Mouse (Mus musculus) yolk sac, embryonic 10.5 days (tissue): ENCODE measurements around the gene Pyroxd2.
A peak's percentile ranks its signal among the peaks of the same experiment; 100 is the strongest.

Source experiments
- DNase-seq: peaks from one replicate; pipeline ENCODE4 v3.0.0-alpha.2; 2017; ENCODE audit warnings: low spot score

Pyroxd2 gene

DNA sequence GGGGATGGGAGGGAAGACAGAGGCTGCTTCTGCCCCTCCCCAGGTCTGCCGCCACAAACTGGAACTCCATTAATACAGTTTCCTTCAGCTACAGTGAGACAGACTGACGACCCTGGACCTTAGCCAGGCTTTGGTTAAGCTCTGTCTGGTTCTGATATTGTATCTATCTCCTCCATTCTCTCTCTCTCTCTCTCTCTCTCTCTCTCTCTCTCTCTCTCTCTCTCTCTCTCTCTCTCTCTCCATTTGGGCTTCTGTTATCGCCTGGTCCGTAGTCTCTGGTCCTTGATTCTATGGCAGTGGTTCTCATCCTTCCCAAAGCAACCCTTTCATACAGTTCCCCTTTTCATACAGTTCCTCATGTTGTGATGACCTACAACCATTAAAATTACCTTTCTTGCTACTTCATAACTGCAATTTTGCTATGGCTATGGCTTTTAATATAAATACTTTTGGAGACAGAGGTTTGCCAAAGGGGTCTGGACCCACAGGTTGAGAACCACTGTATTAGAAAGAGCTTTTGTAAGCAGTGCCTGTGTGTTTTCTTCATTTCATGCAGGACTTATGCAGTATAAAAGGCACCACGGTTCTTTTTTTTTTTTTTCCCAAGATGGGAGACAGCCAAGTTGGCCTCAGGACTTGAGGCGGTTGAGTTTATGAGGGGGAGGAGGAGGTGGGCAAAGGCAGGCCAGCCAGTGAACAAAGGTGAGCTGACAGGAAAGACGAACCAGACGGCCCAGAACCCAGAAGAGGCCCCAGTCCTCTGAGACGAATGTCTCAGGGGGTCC lies 7.3 kb downstream of the Pyroxd2 start:
- no peak for DNase-seq

DNA sequence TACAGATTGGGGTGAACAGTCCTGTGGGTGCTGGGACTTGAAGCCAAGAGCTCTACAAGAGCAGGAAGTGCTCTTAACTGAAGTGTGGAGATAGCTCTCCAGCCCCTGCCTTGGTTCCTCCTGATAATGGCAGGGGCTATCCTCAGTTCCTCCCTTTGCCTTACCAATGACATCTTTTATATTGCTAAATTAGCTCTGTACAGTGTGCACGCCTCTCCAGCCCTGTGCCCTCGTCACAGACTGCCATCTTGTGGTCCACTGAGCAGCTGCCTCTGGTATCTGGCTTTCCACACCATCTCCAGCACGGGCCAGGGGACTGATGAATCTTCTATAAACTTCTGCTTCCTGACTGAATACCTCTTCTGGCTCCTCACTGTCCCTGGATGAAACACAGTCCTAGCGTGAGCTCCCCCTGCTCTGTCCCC lies 8.4 kb downstream of the Pyroxd2 start:
- DNase-seq, result peak; percentile 54

DNA sequence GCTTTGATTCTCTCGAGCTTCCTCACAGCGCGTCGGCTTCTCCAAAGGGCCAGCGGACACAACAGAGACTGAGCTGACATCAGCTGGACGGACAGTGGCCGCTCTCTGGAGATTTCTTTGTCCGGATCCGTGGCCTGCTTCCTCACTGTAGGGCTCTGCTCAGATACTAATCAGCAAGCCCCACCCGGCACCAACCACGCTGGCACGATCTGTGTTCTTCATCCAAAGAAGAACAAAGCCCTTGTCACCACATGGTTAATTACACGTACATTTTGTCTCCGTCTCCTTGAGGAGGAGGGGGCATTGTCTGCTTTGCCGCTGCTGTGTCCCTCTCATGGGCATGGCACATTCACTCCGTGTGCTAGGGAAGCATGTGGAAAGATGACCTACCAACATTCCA lies 9.3 kb downstream of the Pyroxd2 start:
- DNase-seq, result no peak

DNA sequence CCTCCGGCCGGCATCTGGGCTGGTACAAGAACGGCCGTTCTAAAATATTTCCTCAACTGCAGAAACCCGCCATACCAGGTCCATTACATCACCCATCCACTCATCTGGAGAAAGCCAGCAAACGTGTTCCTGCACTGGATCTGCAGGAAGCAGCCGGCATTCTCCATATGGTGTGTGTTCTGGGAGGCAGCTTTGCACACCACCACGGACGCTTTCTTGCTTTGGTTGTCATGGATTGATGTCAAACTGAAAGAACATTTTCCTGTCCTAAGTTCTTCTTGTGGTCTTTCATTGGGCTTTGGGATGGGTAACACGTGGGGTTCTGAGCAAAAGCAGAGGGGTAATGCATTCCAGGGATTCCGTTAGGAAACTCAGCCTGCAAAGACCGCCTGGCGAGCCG lies 10.7 kb downstream of the Pyroxd2 start:
- DNase-seq, result no peak

DNA sequence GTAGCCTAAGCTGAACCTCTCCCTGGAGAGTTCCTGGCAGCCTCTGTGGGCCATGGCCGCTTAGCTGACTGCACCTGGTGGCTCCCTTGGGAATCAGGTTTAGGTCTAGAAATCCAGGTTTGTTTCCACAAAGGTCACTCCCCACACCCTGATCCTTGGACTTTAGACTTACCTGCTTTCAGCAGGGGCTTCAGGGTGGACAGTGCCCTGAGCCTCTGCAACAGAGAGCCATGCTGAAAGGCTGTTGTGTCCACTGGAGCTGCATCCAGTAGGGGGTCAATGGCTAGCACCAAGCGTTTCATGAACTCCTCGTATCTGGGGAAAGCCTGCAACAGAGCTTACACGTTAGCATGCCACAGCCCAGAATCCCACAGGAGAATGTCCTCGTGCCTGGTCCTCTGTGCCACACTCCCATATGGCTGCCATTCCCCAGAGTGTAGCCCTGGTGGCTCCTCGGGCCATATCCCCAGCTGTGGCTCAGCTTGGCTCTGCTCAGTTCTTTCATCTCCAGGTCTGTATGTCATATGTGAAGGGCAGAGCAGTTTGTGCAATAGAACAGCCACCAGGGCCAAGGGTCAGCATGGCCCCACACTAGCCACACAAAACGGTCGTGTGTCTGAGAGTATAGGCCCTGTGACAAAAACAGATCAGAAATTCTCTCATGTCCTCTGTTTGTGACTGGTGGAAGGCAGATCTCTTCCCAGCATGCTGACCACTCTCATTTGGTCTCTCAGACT lies 12.2 kb downstream of the Pyroxd2 start:
- no peak for DNase-seq

DNA sequence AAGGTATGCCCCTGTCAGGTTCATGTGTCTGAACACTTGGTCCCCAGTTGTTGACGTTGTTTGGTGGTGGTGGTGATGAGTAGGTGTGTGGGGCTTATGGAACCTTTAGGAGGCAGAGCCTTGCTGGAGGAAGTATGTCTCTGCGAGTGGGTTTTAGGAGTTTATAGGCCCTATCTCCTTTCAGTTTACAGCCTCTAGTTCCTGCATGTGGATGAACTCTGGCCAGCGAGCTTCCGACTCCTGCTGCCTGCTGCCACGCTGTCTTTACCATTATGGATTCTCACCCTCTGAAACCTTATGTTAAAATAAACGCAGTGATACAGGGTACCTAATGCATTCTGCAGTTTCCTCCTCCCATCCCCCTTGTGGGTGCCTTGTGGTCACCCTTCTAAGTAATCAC lies 12.8 kb downstream of the Pyroxd2 start:
- DNase-seq, result no peak

DNA sequence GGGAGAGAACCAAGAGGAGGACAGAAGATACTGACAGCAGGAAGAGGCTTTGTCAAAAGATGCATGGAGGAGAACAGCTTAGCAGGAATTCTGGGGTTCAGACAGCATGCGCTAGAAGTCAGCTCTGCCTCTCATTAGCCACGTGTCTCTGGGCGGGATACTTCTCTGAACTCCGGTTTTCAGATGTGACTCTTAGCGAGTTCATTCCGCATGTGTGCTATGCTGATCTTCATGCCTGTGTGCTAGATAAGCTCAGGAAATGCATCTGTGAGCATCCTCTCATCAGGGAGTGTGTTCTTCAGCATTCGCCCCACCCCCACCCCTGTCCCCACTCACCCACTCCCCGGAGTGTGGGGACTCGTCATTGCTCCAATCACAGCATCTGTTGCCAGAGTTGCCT lies 14.8 kb downstream of the Pyroxd2 start:
- DNase-seq, result no peak

DNA sequence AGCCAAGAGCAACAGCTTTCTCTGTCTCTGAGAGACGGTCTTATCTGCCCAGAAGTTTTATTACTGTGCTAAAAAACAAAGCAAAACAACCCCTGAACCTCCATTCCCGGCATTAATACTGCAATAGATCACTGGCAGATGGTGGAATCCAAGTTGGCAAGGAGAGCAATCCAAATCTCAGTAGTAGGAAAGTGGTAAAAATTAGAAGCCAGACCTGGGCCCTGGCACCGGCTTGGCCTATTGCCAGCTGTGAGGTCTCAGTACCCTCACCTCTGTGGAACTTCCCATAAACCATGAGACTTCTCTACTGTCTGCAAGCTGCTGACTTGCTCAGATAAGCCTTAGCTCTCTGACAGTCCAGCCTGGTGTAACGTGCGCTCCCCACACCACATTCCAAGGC lies 17.6 kb downstream of the Pyroxd2 start:
- DNase-seq, result no peak

DNA sequence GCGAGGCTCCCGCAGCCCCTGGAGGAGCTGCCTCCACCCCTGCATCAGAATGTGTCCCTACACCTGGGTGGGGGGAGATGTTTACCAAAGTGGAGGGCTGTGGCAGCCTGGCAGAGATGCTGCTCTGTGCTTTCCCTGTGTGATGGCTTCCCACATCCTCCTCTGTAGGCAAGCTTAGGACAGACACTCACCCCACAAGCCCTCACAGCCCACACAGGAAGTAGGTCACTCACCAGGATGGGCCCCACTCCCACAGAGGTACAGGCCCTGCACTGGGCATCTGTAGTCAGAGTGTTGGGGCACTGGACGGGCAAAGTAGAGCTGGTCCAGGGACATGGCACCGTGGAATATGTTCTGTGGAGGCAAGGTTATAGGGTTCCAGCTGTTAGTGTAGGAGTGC lies 25.2 kb downstream of the Pyroxd2 start:
- no peak for DNase-seq

DNA sequence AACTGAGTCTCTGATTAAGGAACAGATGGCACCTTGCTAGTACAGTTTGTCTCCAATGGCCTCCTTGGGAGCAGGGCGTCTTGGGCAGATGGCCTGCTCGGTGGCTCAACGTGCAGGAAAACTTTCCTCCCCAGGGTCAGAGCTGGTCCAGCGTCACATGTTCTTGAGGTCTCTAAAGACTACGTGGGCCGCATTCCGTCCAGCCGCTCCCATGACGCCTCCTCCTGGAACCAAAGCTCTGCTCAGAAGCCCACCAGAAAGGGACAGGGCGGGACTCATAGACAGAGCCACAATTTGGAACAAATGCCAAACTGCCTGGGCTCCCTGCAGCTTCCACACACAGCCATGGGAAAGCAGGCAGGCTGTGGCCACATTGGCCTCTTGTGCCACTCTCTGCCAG lies 25.8 kb downstream of the Pyroxd2 start:
- DNase-seq, result no peak

DNA sequence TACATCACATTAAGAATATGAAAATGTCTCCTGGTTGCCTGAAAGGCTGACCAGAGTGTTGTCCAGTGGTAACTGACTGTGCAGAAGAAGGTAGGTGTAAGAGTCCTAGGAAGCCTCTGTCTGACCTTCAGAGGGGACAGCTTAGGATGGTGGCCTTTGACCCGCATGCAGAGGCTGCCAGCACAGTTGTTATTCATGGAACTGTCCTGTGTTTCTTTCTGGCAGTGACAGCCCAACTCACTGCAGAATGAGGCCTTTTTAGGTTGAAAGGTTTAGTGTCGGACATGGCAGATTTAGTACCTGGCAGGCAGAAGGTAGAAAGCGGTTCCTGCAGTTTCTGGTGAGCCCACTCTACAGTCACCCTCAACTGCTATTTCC lies 26.6 kb downstream of the Pyroxd2 start:
- DNase-seq, result no peak

DNA sequence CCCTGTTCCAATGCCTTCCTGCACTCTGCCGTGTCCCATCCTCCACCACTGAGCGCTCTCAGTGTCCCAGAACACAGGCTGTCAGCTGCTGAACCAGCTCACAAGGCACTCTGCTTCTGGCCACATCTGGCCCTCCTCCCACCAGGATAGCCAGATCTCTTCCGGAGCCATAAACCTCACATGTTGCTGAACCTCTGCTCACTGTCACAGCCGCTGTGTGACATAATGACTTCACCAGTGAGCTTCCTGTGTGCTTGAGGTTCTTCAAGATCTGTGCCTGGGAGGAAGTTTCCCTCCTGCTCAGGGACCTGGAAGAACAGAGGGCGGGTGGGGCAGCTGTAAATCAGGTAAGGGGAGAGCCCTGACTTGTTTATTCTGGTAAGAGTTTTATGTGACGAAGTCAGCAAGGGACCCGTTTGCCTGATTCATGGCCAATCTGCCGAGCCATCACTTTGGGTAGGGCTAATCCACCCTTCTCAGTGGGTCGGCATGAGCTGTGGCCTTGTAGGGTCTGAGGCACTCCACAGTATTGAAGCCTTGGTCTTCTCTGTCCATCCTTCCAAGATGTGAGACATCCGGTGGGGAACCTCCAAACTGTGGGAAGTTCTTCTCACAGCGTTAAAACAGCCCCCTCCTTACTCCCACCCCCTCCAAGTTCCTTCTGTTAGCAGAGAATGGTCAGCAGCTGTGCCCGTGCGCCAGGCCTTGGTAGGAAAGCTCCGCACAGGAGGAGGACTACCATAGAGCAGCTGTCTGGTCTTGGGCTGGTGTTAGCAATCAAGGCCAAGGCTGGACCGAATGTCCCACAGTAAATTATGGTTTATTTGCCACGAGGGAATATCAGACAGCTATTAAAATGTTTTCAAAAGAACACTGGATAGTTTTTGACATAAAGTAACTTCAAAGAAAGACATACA lies 27.3 kb downstream of the Pyroxd2 start:
- no peak for DNase-seq

DNA sequence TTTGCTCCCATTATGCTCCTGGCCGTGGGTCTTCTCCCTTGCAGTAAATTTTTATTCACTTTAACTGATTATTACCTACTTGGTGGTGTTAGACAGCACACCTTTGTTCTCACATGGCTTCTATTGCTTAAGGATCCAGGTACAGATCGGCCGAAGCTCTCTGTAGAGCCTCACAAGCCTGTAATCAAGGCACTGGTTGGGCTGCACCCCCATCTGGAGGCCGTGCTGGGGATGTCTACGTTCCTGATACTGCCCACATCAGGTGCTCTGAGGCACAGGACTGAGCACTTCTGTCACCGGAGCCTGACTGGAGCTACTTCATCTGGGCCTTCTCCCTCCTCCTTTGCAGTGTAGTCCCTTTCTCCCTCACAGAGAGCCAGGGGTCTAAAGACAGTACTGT lies 29.3 kb downstream of the Pyroxd2 start:
- no peak for DNase-seq

DNA sequence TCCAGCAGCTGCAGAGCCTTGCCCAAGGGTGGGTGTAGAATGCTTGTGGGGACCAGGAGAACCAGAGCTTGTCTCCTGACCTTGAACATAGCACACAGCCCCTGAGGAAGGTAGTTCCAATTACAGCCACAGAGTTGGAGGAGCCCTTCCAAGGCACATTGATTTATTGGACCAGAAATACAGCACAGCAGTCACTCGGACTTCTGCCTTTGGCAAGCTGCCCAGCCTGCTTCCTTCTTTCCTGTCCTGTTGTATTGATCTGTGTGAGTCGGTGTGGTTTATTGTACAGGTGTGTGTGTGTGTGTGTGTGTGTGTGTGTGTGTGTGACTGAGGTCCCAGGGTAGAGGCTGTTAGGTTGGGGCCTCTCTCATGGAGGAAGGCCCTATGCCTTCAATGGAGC lies 30.1 kb downstream of the Pyroxd2 start:
- no peak for DNase-seq

DNA sequence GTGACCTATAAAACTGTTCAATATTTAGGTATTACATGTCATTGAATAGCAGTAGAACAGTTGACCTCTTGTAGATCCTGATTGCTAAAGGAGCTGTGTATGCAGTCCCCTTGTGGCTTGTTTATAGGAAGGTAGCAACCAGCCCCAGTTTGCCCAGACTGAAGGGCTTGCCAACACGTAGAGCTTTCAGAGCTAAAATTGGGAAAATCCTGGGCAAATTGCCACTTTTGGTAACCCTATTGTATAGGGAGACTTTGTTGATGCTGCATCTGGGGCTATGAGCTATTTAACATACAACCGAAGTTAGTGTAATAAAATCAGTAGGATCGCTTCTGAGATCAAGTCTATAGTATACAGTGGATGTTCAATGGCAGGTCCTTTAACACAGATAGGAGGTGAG lies 34.5 kb downstream of the Pyroxd2 start:
- DNase-seq, result no peak

DNA sequence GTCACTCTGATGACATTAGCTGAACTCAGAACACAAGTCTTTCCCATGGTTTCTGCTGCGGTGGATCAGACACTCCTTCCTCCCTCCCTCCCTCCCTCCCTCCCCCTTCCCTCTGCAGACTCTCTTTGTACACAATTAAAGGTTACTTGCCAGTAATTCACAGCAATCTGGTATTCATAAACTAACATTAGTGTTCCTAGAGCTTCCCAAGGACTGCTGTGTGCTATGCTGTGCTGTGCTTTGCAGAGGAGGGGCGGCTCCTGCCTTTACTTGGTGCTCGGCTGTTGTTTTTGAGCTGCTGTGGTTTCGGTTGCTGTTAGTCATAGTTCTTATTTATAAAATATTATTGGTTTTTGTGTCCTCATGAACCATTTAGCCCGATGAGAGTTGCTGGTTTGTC lies 34.9 kb downstream of the Pyroxd2 start:
- DNase-seq, result no peak

DNA sequence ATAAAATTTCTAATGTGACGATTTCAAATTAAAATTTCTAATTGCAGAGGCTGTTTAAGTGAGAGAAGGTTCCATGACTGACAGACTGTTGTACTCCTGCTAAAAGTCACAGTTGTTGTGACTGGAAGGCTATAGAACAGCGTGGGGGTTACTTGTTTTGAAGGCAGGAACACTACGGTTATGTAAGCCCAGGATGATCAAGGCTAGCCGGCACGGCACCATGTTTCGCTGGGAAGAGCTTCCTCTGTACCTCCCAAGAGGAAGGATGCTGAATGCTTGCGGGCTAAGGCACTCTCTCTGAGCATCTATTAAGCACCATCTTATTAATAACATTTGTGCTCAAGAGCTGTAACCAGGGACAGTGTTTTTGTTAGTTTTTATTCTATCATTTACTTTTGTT lies 36.1 kb downstream of the Pyroxd2 start:
- no peak for DNase-seq

DNA sequence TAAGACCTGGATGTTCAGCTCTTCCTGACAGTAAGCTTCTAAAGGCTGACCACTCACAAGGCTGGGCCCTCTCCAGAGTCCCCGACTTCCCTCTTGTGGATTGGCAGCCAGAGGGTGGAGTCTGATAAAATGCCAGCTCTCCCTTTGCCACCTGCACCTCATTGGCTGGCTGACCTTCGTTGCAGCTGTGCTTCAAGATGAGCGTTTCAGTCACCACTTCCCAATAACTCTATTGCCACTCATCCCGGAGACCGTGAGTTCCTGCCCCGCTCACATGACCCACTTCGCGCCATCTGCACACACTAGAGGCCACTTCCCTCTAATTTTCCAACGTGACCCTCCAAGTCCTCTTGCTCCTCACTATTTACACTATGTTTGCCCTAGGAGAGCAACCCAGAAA lies 38.8 kb downstream of the Pyroxd2 start:
- DNase-seq, result no peak

DNA sequence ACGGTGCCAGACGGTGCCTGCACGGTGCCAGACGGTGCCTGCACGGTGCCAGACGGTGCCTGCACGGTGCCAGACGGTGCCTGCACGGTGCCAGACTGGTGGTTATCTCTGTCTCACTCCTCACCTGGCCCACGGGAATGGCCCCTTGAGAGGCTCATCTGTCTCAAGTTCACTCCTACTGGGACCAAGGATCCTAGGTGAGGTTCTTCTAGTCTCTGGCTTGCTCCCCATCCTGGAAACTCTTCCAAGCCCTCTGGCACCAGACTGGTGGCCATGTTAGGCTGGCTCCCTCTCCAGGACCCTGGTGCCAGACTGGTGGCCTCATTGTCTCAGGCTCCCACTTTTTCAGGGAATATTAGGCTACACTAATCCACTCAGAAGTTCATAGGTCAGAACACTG lies 53.1 kb downstream of the Pyroxd2 start:
- DNase-seq, result no peak

DNA sequence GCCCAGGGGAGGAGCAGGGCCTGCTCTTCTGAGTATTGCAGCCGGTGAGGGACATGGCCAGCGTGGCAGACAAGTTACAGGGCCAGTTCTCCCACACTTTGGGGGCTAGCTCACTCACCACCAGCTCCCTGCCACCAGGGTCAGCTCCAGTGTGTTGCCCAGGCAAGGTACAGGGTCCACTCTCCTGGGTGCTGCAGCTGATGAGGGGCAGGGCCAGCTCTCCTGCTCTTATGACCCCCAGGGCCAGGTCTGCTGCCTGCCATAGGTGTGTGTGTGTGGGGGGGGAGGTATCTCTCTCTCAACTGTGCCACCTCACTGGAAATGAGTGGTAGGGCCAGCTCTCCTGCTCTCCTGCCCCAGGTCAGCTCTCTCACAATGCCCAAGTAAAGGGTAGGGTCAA lies 54.0 kb downstream of the Pyroxd2 start:
- no peak for DNase-seq

DNA sequence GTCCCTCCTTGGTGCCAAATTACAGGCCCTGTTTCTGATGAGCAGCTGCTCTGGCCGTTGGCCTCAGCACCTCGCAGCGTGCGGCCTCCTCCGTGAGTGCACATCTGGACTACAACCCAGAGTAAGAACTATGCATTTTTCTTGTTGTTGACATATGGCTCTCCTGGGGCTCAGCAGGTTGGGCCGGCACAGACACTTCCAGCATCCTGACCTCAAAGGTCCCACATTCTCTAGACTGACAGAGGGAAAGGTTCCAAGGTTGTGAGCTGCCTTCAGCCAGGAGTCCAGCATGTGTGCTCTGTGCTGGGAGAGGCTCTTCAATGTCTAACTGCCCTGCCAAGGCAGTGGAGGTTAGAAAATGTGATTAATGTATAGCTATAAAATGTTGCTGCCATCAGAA lies 55.2 kb downstream of the Pyroxd2 start:
- DNase-seq, result peak; percentile 18

DNA sequence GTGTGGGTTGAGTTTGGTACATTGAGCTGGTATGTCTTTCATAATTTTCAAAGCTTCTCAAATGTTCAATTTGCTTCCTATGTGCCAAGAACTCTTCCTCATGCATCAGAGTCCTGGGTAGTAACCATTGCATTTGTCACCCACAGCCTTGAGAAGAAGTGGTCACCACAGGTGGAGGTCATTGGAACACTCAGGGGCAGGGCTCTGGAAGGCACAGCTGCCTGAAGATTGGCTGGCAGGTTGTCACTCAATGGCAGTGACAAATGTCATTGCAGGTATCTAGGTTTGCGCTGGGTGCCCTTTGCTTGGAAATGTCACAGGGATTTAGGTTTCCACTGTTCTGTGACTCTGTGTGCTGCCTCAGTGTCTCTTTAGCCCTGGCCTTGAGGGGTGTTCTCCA lies 62.3 kb downstream of the Pyroxd2 start:
- no peak for DNase-seq

DNA sequence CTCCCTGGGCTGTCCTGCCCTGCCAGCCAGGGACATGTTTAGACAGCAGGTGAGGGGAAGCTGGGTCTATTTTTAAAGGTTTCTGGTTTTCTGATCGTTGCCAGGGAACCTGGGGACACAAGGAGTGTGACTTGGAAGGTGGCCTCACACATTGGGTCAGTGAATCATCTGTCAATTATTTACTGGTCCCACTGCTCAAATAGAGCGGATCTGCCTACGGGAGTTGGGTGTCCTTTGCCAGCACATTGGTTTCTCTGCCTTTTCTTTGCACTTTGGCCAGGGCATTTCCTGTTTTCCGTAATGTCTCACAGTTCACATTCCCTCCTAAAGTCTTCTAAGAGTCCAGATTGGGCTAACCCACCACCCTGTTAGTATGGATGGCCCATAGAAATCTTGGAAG lies 62.8 kb downstream of the Pyroxd2 start:
- DNase-seq, result peak; percentile 60
